Mouse (Mus musculus): Measurements from ENCODE around the gene Atp10a.
A peak's percentile ranks its signal among the peaks of the same experiment; 100 is the strongest.

The Atp10a gene

GRCm38 (mm10) chr7:58787585-58787984 lies 131.6 kb downstream of the Atp10a start:
- no peak for DNase-seq (ENCODE audit: low spot score in 2 of 2)

GRCm38 (mm10) chr7:58788424-58789261 lies 132.7 kb downstream of the Atp10a start:
- no peak for DNase-seq (ENCODE audit: low spot score in 2 of 2)

GRCm38 (mm10) chr7:58797281-58797680 lies 141.3 kb downstream of the Atp10a start:
- no peak for DNase-seq (ENCODE audit: low spot score in 2 of 2)

GRCm38 (mm10) chr7:58800916-58801315 lies 144.9 kb downstream of the Atp10a start:
- no peak for DNase-seq (ENCODE audit: low spot score in 2 of 2)

GRCm38 (mm10) chr7:58801791-58802190 lies 145.8 kb downstream of the Atp10a start:
- DNase-seq (ENCODE audit: low spot score in 2 of 2) = no peak

- no peak for DNase-seq (ENCODE audit: low spot score in 2 of 2)
Measured at GRCm38 (mm10) chr7:58822147-58822681, 166.2 kb downstream of the Atp10a start.

- no peak for DNase-seq (ENCODE audit: low spot score in 2 of 2)
Measured at GRCm38 (mm10) chr7:58824686-58825085, 168.7 kb downstream of the Atp10a start.

GRCm38 (mm10) chr7:58829111-58829510 lies 173.1 kb downstream of the Atp10a start:
- DNase-seq (ENCODE audit: low spot score in 2 of 2) = no peak

GRCm38 (mm10) chr7:58836855-58837606 lies 181.1 kb downstream of the Atp10a start:
- DNase-seq (ENCODE audit: low spot score in 2 of 2) = peak; percentile 8 to 13

- no peak for DNase-seq (ENCODE audit: low spot score in 2 of 2)
Measured at GRCm38 (mm10) chr7:58840367-58840766, 184.4 kb downstream of the Atp10a start.

- DNase-seq (ENCODE audit: low spot score in 2 of 2) = no peak
Measured at GRCm38 (mm10) chr7:58841066-58841465, 185.1 kb downstream of the Atp10a start.

GRCm38 (mm10) chr7:58842818-58843217 lies 186.9 kb downstream of the Atp10a start:
- no peak for DNase-seq (ENCODE audit: low spot score in 2 of 2)

GRCm38 (mm10) chr7:58843767-58844445 lies 187.9 kb downstream of the Atp10a start:
- DNase-seq (ENCODE audit: low spot score in 2 of 2) = peak in 1 of 2 experiments; percentile 16

- DNase-seq (ENCODE audit: low spot score in 2 of 2) = no peak
Measured at GRCm38 (mm10) chr7:58844449-58844848, 188.5 kb downstream of the Atp10a start.

GRCm38 (mm10) chr7:58858921-58859320 lies 203.0 kb downstream of the Atp10a start:
- no peak for DNase-seq (ENCODE audit: low spot score in 2 of 2)

GRCm38 (mm10) chr7:58863174-58863573 lies 207.2 kb downstream of the Atp10a start:
- no peak for DNase-seq (ENCODE audit: low spot score in 2 of 2)

- no peak for DNase-seq (ENCODE audit: low spot score in 2 of 2)
Measured at GRCm38 (mm10) chr7:58866865-58867614, 211.1 kb downstream of the Atp10a start.

GRCm38 (mm10) chr7:58870661-58871060 lies 214.7 kb downstream of the Atp10a start:
- DNase-seq (ENCODE audit: low spot score in 2 of 2) = no peak

- no peak for DNase-seq (ENCODE audit: low spot score in 2 of 2)
Measured at GRCm38 (mm10) chr7:58873676-58874075, 217.7 kb downstream of the Atp10a start.
